Mouse (Mus musculus) urinary bladder, postnatal 14 days (tissue): Measurements from ENCODE around the gene Col7a1.

ENCODE experiments used
- DNase-seq: peaks from one replicate; pipeline ENCODE4 v3.0.0; 2021; ENCODE audit warnings: low spot score

The Col7a1 gene

GRCm38 (mm10) chr9:109022866-109023685, 69.7 kb downstream of the Col7a1 start:
- no peak for DNase-seq

- DNase-seq = no peak
Measured at GRCm38 (mm10) chr9:109027521-109027920, 74.1 kb downstream of the Col7a1 start.

- no peak for DNase-seq
Measured at GRCm38 (mm10) chr9:109028421-109028820, 75.0 kb downstream of the Col7a1 start.

GRCm38 (mm10) chr9:109028919-109029318, 75.5 kb downstream of the Col7a1 start:
- no peak for DNase-seq

DNA sequence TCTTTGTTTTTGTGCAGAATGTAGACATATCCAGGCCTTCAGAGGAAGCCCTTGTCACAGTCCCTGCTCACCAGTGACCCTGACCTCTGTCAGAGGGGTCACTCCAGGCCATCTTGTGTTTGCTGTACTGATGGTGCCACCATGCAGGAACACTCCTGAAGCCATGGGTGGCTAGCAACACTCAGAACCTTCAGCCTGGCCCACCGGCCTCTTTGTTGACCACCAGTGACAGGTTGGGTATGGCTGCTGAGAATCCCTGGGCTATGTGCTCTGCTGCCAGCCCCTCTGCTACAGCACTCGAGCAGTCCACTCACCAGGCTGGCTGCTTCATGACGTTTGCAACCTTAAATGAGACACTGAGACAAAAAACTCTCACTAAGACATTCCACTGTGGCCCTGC, 76.9 kb downstream of the Col7a1 start:
- DNase-seq = no peak

DNA sequence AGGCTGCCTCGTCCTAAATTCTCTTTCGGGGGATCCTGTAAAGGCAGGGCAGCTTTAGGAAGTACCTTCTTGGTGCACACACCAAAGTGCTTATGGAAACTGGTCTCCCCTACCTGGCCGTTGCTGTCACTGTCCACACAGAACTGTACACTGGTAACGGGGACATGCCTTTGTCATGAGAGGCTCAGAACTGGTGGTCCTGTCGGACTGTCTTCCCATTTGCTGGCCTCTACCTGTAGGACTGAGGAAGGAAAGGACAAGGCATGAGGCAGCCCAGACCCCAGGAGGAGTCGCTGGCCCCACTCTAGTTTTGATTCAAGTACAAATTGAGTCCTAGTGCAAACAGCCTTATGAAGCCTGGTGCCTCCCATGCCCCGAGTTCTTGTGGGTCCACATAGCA, 77.6 kb downstream of the Col7a1 start:
- DNase-seq = no peak

GRCm38 (mm10) chr9:109031686-109032085, 78.3 kb downstream of the Col7a1 start:
- no peak for DNase-seq

DNA sequence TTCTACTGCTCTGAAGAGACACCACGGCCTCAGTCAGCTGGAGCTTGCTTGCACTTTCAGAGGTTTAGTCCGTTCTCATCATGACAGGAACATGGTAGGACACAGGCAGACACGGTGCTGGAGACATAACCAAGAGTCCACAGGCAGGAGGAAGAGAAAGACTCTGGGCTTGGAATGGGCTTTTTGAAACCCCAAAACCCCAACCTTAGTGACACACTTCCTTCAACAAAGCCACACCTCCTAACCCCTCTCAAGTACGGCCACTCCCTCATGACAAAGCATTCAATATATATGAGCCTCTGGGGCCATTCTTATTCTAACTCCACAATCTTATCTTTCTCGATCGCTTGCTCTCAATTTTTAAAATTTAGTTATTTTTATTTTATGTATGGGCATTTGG, 79.0 kb downstream of the Col7a1 start:
- DNase-seq = no peak
